Mouse (Mus musculus) embryo, embryonic 10.5 days (tissue): ENCODE data around the gene Clint1.
"Not testable (repeated sequence)": the region's sequence is repeated elsewhere in the genome, so short reads cannot be mapped to it uniquely, and the experiment has no call there.

ENCODE experiments used
- DNase-seq: peaks from one replicate; pipeline ENCODE4 v3.0.0-alpha.2; 2015; ENCODE audit warnings: low spot score

The Clint1 gene

GRCm38 (mm10) chr11:45848253-45848652, 3.6 kb upstream of the Clint1 start:
- no peak for DNase-seq

GRCm38 (mm10) chr11:45849203-45849602, 2.6 kb upstream of the Clint1 start:
- DNase-seq = no peak

GRCm38 (mm10) chr11:45849859-45850258, 2.0 kb upstream of the Clint1 start:
- no peak for DNase-seq

- DNase-seq = no peak
These were observed 1.5 kb upstream of the Clint1 start for GRCm38 (mm10) chr11:45850317-45850716.

- peak; percentile 49 for DNase-seq
These were observed 508 bp downstream of the Clint1 start for GRCm38 (mm10) chr11:45852124-45852994.

GRCm38 (mm10) chr11:45852995-45853317, 1.1 kb downstream of the Clint1 start:
- no peak for DNase-seq

- DNase-seq = no peak
These were observed 2.1 kb downstream of the Clint1 start for GRCm38 (mm10) chr11:45853916-45854315.

- no peak for DNase-seq
These were observed 2.5 kb downstream of the Clint1 start for GRCm38 (mm10) chr11:45854381-45854780.

- DNase-seq = no peak
These were observed 3.7 kb downstream of the Clint1 start for GRCm38 (mm10) chr11:45855407-45856148.

- DNase-seq = no peak
These were observed 4.3 kb downstream of the Clint1 start for GRCm38 (mm10) chr11:45856149-45856516.

GRCm38 (mm10) chr11:45861334-45861733, 9.5 kb downstream of the Clint1 start:
- DNase-seq = no peak

- DNase-seq = no peak
These were observed 12.6 kb downstream of the Clint1 start for GRCm38 (mm10) chr11:45864409-45864808.

- DNase-seq = no peak
These were observed 14.0 kb downstream of the Clint1 start for GRCm38 (mm10) chr11:45865861-45866260.

GRCm38 (mm10) chr11:45866534-45866933, 14.7 kb downstream of the Clint1 start:
- DNase-seq = no peak

- DNase-seq = peak; percentile 22
These were observed 21.8 kb downstream of the Clint1 start for GRCm38 (mm10) chr11:45873666-45874065.

GRCm38 (mm10) chr11:45874251-45874650, 22.4 kb downstream of the Clint1 start:
- no peak for DNase-seq

- no peak for DNase-seq
These were observed 23.6 kb downstream of the Clint1 start for GRCm38 (mm10) chr11:45875351-45875935.

- no peak for DNase-seq
These were observed 24.2 kb downstream of the Clint1 start for GRCm38 (mm10) chr11:45876036-45876435.

GRCm38 (mm10) chr11:45879366-45879765, 27.5 kb downstream of the Clint1 start:
- DNase-seq = not testable (repeated sequence)

GRCm38 (mm10) chr11:45881026-45881682, 29.3 kb downstream of the Clint1 start:
- DNase-seq = peak; percentile 66

GRCm38 (mm10) chr11:45881683-45882068, 29.8 kb downstream of the Clint1 start:
- DNase-seq = peak; percentile 15

GRCm38 (mm10) chr11:45883270-45883931, 31.6 kb downstream of the Clint1 start:
- no peak for DNase-seq
